ENCODE assay signal across 16 mouse cellular contexts in the genomic region with DNA sequence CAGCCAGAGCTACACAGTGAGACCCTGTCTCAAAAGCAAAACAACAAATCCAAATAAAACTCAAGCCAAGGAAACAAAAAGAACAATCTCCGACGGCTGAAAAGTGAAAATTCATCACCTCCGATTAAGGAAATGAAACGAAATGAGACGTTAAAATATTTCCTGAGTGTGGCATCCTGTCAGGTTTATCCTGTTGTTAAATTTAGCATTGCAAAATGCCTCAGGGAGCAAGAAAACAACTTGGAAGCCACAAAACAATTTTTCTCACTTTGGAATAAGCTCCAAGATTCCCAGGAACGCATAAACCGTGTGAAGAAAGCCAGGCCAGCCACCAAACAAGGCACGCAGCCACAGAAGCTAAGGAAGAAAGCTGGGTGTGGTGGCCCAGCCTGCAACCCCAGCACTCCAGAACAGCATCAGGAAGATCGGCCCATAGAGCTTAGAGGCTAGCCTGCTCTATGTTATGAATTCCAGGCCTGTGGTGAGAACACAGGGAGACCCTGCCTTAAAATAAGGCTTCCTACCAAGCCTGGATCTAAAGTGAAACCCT. TPM values are rescaled to one million over a fixed set of nuclear protein-coding genes. Genes with fewer than 3 reads are reported as not detected.
A peak's percentile ranks its signal among the peaks of the same experiment; 100 is the strongest.
DNase-seq lines count a peak whose midpoint lies in the region; ATAC-seq and TF ChIP-seq lines count a peak whose summit lies in the region.
"Had no signal": no experiment of that assay in that cellular context is flagged by ENCODE, and none has a peak within 500 bp of the region (broad histone marks: within the 10 kb centered on the region; RNA-seq: fewer than 3 reads in every experiment).

No protein-coding gene starts in this region.

- peak; percentile 32 to 33 for DNase-seq in heart, postnatal 10 days
- DNase-seq in heart, postnatal 4 days, result no peak
- peak; percentile 22 to 23 for DNase-seq in heart, postnatal 14 days
- peak; percentile 40 to 47 for DNase-seq in kidney, postnatal 36 days
- DNase-seq in cerebellum, adult 11-12 months, result no peak
- DNase-seq: right cerebral cortex, adult 18-20 months had no signal

- H3K4me1 ChIP-seq in bone marrow, adult 2 months (ENCODE audit: control insufficient read depth, insufficient read depth, low read length), result no peaks in the 10 kb centered on the region; the same call in 1 of the 2 replicates
- H3K4me1 ChIP-seq: midbrain, embryonic 15.5 days had no signal

- H3K4me3 ChIP-seq in bone marrow, adult 2 months (replicated peaks; ENCODE audit: control insufficient read depth, low read depth, low read length), result no peak overlapping the region
- H3K4me3 ChIP-seq: embryonic facial prominence, embryonic 12.5 days; forebrain, embryonic 13.5 days; limb, embryonic 12.5 days; midbrain, embryonic 15.5 days; neural tube, embryonic 13.5 days had no signal

- no peak for TF ChIP-seq POLR2A in bone marrow, adult 2 months (IDR thresholded peaks at IDR 0.05; ENCODE audit: borderline replicate concordance, control insufficient read depth, low read depth, low read length)

- no peak for TF ChIP-seq CTCF in bone marrow, adult 2 months (IDR thresholded peaks at IDR 0.05; ENCODE audit: control insufficient read depth, insufficient read depth, low read length)

- 7% methylated on average over 9 of the region's 9 CpGs for WGBS in bone marrow, adult 2 months

- ATAC-seq in inflammation-experienced regulatory T-cells, adult 6 months, result no peak
- ATAC-seq: lung, postnatal 0 days; midbrain, embryonic 15.5 days had no signal

- peak overlapping the region; percentile 55 for H3K27ac ChIP-seq in bone marrow, adult 2 months (ENCODE audit: control insufficient read depth, insufficient read depth, low read depth, low read length, poor library complexity)
- H3K27ac ChIP-seq: embryonic facial prominence, embryonic 12.5 days; limb, embryonic 12.5 days; midbrain, embryonic 15.5 days; neural tube, embryonic 13.5 days had no signal

- intact Hi-C loops in heart, postnatal 10 days (cut with DNase I), result no loop called here
- intact Hi-C loops in heart, postnatal 14 days (cut with DNase I), result no loop called here

RNA-seq across cellular contexts. Expression of gene Rasa4, which starts 6.6 kb away (rescaled TPM):
- total RNA-seq in heart, postnatal 10 days (2021), result 1 to 10 TPM; 5.5 to 6.3 TPM
- total RNA-seq in heart, postnatal 4 days (2021), result 1 to 10 TPM; 2.1 to 2.4 TPM
- 16.7 and 31.3 TPM in 2 replicates for polyA plus RNA-seq in bone marrow, adult 2 months (2011; ENCODE audit: insufficient read depth, insufficient read length, low replicate concordance, missing spikeins)
- total RNA-seq in heart, postnatal 14 days (2021), result 1 to 10 TPM; 6.6 to 8.3 TPM
- polyA plus RNA-seq in inflammation-experienced regulatory T-cells, adult 6 months (2017; shearing (Covaris generic)), result 1 to 10 TPM; 1.5 to 2.4 (median 1.7) TPM

RNA-seq across cellular contexts. Expression of gene Upk3bl, which starts 22.8 kb away (rescaled TPM):
- total RNA-seq in heart, postnatal 10 days (2021), result not detected
- not detected for total RNA-seq in heart, postnatal 4 days (2021)
- not detected in 2 replicates for polyA plus RNA-seq in bone marrow, adult 2 months (2011; ENCODE audit: insufficient read depth, insufficient read length, low replicate concordance, missing spikeins)
- total RNA-seq in heart, postnatal 14 days (2021), result not detected
- not detected for polyA plus RNA-seq in inflammation-experienced regulatory T-cells, adult 6 months (2017; shearing (Covaris generic))
- total RNA-seq: layer of hippocampus, postnatal 10 days had no signal
- polyA plus RNA-seq: forebrain, embryonic 13.5 days; hindbrain, embryonic 16.5 days; midbrain, embryonic 15.5 days; neural tube, embryonic 13.5 days had no signal

RNA-seq across cellular contexts. Expression of gene Upk3b, which starts 38.8 kb away (rescaled TPM):
- 10 to 100 TPM; 18.0 to 32.2 TPM for total RNA-seq in heart, postnatal 10 days (2021)
- 10 to 100 TPM; 25.8 to 30.7 TPM for total RNA-seq in heart, postnatal 4 days (2021)
- polyA plus RNA-seq in bone marrow, adult 2 months (2011; ENCODE audit: insufficient read depth, insufficient read length, low replicate concordance, missing spikeins), result not detected in 2 replicates
- total RNA-seq in heart, postnatal 14 days (2021), result 10 to 100 TPM; 24.8 to 26.5 TPM
- under 1 TPM in 1 of 3 experiments, not detected in 2; 0.16 TPM for polyA plus RNA-seq in inflammation-experienced regulatory T-cells, adult 6 months (2017; shearing (Covaris generic))
- total RNA-seq: layer of hippocampus, postnatal 10 days had no signal
- polyA plus RNA-seq: forebrain, embryonic 13.5 days; midbrain, embryonic 15.5 days had no signal

RNA-seq across cellular contexts. Expression of gene Polr2j, which starts 39.4 kb away (rescaled TPM):
- total RNA-seq in heart, postnatal 10 days (2021), result 10 to 100 TPM; 63.9 to 80.0 TPM
- total RNA-seq in heart, postnatal 4 days (2021), result 10 to 100 TPM; 63.4 to 67.3 TPM
- 54.8 and 82.1 TPM in 2 replicates for polyA plus RNA-seq in bone marrow, adult 2 months (2011; ENCODE audit: insufficient read depth, insufficient read length, low replicate concordance, missing spikeins)
- 10 to 100 TPM; 61.5 to 63.4 TPM for total RNA-seq in heart, postnatal 14 days (2021)
- polyA plus RNA-seq in inflammation-experienced regulatory T-cells, adult 6 months (2017; shearing (Covaris generic)), result 100 to 1,000 TPM; 120 to 150 (median 121) TPM

RNA-seq across cellular contexts. Expression of gene Lrwd1, which starts 58.8 kb away (rescaled TPM):
- total RNA-seq in heart, postnatal 10 days (2021), result 1 to 10 TPM; 7.0 to 7.7 TPM
- 1 to 10 TPM; 7.9 to 9.5 TPM for total RNA-seq in heart, postnatal 4 days (2021)
- 41.9 and 61.5 TPM in 2 replicates for polyA plus RNA-seq in bone marrow, adult 2 months (2011; ENCODE audit: insufficient read depth, insufficient read length, low replicate concordance, missing spikeins)
- total RNA-seq in heart, postnatal 14 days (2021), result 1 to 10 TPM; 6.5 to 7.0 TPM
- 10 to 100 TPM; 37.0 to 37.7 (median 37.2) TPM for polyA plus RNA-seq in inflammation-experienced regulatory T-cells, adult 6 months (2017; shearing (Covaris generic))

Comparison
In these comparisons a context has a peak if more than half of its experiments do, and no peak if none do; other contexts are left out.
1. DNase-seq: peak in heart, postnatal 10 days (2 of 2), heart, postnatal 14 days (2 of 2) and kidney, postnatal 36 days (2 of 2); none in heart, postnatal 4 days (single experiment) and cerebellum, adult 11-12 months (single experiment).